Mouse (Mus musculus): ENCODE measurements around the gene AI413582.

AI413582 gene

GRCm38 (mm10) chr17:27565163-27565941, at the start of gene AI413582:
Gene AI413582 (minus strand): TSS chr17:27565756.
- peak; percentile 97 for DNase-seq

GRCm38 (mm10) chr17:27613016-27613415, 47.5 kb upstream of the AI413582 start:
- DNase-seq, result no peak

GRCm38 (mm10) chr17:27611994-27612393, 46.4 kb upstream of the AI413582 start:
- DNase-seq, result no peak

GRCm38 (mm10) chr17:27611519-27611884, 45.9 kb upstream of the AI413582 start:
- no peak for DNase-seq

GRCm38 (mm10) chr17:27610679-27611518, 45.3 kb upstream of the AI413582 start:
- DNase-seq, result no peak

- no peak for DNase-seq
These were observed 44.0 kb upstream of the AI413582 start for GRCm38 (mm10) chr17:27609576-27609975.

- no peak for DNase-seq
These were observed 38.1 kb upstream of the AI413582 start for GRCm38 (mm10) chr17:27603522-27604234.

GRCm38 (mm10) chr17:27603036-27603435, 37.5 kb upstream of the AI413582 start:
- no peak for DNase-seq

GRCm38 (mm10) chr17:27600869-27601268, 35.3 kb upstream of the AI413582 start:
- DNase-seq, result no peak

GRCm38 (mm10) chr17:27600286-27600685, 34.7 kb upstream of the AI413582 start:
- no peak for DNase-seq

GRCm38 (mm10) chr17:27596376-27597190, 31.0 kb upstream of the AI413582 start:
- no peak for DNase-seq

- no peak for DNase-seq
These were observed 30.3 kb upstream of the AI413582 start for GRCm38 (mm10) chr17:27595659-27596375.

- DNase-seq, result no peak
These were observed 27.0 kb upstream of the AI413582 start for GRCm38 (mm10) chr17:27592565-27592910.

- DNase-seq, result no peak
These were observed 26.4 kb upstream of the AI413582 start for GRCm38 (mm10) chr17:27591826-27592564.

- no peak for DNase-seq
These were observed 22.7 kb upstream of the AI413582 start for GRCm38 (mm10) chr17:27588231-27588630.

GRCm38 (mm10) chr17:27587252-27587651, 21.7 kb upstream of the AI413582 start:
- DNase-seq, result no peak

- no peak for DNase-seq
These were observed 21.1 kb upstream of the AI413582 start for GRCm38 (mm10) chr17:27586661-27587060.

GRCm38 (mm10) chr17:27583185-27583894, 17.8 kb upstream of the AI413582 start:
- no peak for DNase-seq

- no peak for DNase-seq
These were observed 15.0 kb upstream of the AI413582 start for GRCm38 (mm10) chr17:27580392-27581068.

GRCm38 (mm10) chr17:27579816-27580215, 14.3 kb upstream of the AI413582 start:
- no peak for DNase-seq
